Mouse (Mus musculus) midbrain, postnatal 0 days (tissue): ENCODE data around the gene Wdr24. TPM values are rescaled to one million over a fixed set of nuclear protein-coding genes. Genes with fewer than 3 reads are reported as not detected.
"Not testable (repeated sequence)": the region's sequence is repeated elsewhere in the genome, so short reads cannot be mapped to it uniquely, and the experiment has no call there.

Source experiments
- ATAC-seq: fragments of 200-750 bp; cut with Nextera tagmentation; 2 replicates; pipeline ENCODE4 v1.8.0; 2017; ENCODE audit warnings: moderate number of reproducible peaks, mild to moderate bottlenecking, moderate TSS enrichment, moderate library complexity; ENCODE audit not compliant: low FRiP score
- DNase-seq: peaks from one replicate; pipeline ENCODE4 v3.0.0-alpha.2; 2015; ENCODE audit warnings: low spot score
- H3K27ac ChIP-seq: fragments of 300-500 bp; sonication (generic); 2 replicates; pipeline ENCODE4 v1.5.1; 2014; ENCODE audit warnings: low read depth, mild to moderate bottlenecking, low read length, mixed read lengths
- H3K27me3 ChIP-seq: fragments of 300-500 bp; sonication (generic); 2 replicates; pipeline ENCODE4 v1.6.1; 2014; ENCODE audit warnings: low read length, control low read depth, mixed read lengths; ENCODE audit not compliant: insufficient read depth
- H3K36me3 ChIP-seq: fragments of 300-500 bp; sonication (generic); 2 replicates; pipeline ENCODE4 v1.6.1; 2014; ENCODE audit warnings: low read length, control low read depth, mixed read lengths; ENCODE audit not compliant: insufficient read depth
- H3K4me1 ChIP-seq: fragments of 300-500 bp; sonication (generic); 2 replicates; pipeline ENCODE4 v1.6.1; 2014; ENCODE audit warnings: mild to moderate bottlenecking, control low read depth, antibody characterized with exemption, low read length, mixed read lengths; ENCODE audit not compliant: insufficient read depth
- H3K4me2 ChIP-seq: fragments of 300-500 bp; sonication (generic); 2 replicates; pipeline ENCODE4 v1.6.1; 2014; ENCODE audit warnings: low read depth, mild to moderate bottlenecking, low read length, mixed read lengths; ENCODE audit not compliant: poor library complexity, severe bottlenecking
- H3K4me3 ChIP-seq: fragments of 300-500 bp; sonication (generic); 2 replicates; pipeline ENCODE4 v1.5.1; 2014; ENCODE audit warnings: low read depth, mild to moderate bottlenecking, low read length, moderate library complexity
- H3K9ac ChIP-seq: fragments of 300-500 bp; sonication (generic); replicated peaks from 2 replicates; pipeline ENCODE4 v1.6.1; 2014; ENCODE audit warnings: mild to moderate bottlenecking, low read length, moderate library complexity, mixed read lengths; ENCODE audit not compliant: poor library complexity, severe bottlenecking
- H3K9me3 ChIP-seq: fragments of 300-500 bp; sonication (generic); 2 replicates; pipeline ENCODE4 v1.6.1; 2016; ENCODE audit warnings: low read length, control low read depth
- CTCF ChIP-seq: IDR thresholded peaks from 2 replicates; pipeline ENCODE4 v1.5.1; 2016; ENCODE audit warnings: antibody characterized with exemption, mild to moderate bottlenecking
- WGBS: fragments of 180-500 bp; shearing (Covaris S2); extraction: QIAGEN DNeasy Blood & Tissue Kit; methylation state at CpG from one replicate; pipeline ENCODE4 v1.1.7; 2014; 5-methylcytosine and 5-hydroxymethylcytosine counted together
- polyA plus RNA-seq: library from polyadenylated mRNA; unstranded; fragments of >200 nt; fragmentation: Nextera tagmentation; extraction: Ambion mirVana; gene quantifications from 2 replicates; pipeline ENCODE4 v1.2.1, GENCODE M21; 2015
- total RNA-seq: library from RNA; depleted of rRNA; stranded (reverse); fragments of >200 nt; gene quantifications from 2 replicates; pipeline ENCODE4 v1.2.3, GENCODE M21; 2014

Gene Wdr24
- total and polyA plus RNA-seq, 2 experiments from 2014 or later: 24.7 to 33.4 TPM

DNA sequence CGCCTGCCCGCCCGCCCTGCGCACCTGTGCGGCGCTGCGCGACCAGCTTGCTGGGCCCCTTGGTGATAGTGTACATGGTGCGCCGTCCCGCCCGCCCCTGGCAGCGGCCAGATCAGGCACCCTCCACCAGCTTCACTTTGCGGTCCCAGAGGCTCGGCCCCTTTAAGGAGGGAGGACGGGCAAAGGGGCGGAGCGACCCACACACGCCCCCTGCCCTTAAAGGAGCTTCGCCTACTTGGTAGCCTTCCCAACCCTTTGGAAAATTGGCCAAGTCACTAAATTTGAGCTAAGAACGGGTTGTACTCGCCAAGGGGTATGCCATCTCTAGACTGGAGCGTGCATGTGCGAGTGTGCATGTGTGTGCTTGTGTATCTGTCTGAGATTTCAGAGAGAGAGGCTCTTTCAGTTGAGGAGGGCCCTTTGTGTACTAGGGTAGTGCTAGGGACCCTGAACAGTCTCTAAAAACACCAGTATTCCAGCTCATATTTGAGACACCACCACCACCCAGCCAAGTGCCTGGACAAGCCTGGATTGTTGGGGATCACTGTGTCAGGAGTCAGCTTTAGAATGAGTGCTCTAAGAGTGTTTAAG lies 45.3 kb downstream of the Wdr24 start, which contains the start of gene Mcrip2:
TSS of gene Mcrip2 (minus strand) at position 164 of the 591 bp plus-strand sequence.
- peak; percentile 48 for TF ChIP-seq CTCF
- H3K4me1 ChIP-seq: peaks cover 10% of the 10 kb centered on the region; the same call in 1 of the 2 replicates

DNA sequence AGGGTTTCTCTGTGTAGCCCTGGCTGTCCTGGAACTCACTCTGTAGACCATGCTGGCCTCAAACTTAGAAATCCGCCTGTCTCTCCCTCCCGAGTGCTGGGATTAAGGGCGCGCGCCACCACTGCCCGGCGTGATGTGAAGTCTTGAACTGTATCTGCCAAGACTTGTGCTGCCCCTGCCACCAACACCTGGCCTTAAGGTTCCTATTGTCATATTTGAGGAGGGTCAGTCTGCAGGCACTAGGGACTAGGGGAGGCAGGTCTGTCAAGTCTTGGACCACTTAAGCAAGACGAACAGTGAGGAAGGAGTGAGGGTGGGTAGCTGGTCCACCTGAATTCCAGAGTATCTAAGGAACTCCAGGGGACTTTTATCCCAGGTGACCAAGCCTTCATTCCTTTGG lies 46.1 kb downstream of the Wdr24 start:
- Histone ChIP-seq H3K27ac (no peak overlapping the region), H3K36me3 (peaks cover under 1% of the 10 kb centered on the region; the same call in 1 of the 2 replicates), H3K9ac (no peak overlapping the region), H3K27me3 (no peaks in the 10 kb centered on the region), H3K9me3 (no peaks in the 10 kb centered on the region), H3K4me3 (no peak overlapping the region), H3K4me1 (peaks cover 15% of the 10 kb centered on the region; the same call in 1 of the 2 replicates), H3K4me2 (no peak overlapping the region)
- ATAC-seq (no peak), DNase-seq (no peak)
- no peak for TF ChIP-seq CTCF
- WGBS: 93% methylated on average over 8 of the region's 8 CpGs

More for the DNA sequence above, 45.3 kb downstream of the Wdr24 start, which contains the start of gene Mcrip2:
- peak within 1 kb of the TSS; percentile 98 for H3K4me2 ChIP-seq
- H3K27me3 ChIP-seq: no peaks in the 10 kb centered on the region
- DNase-seq (peak; percentile 88), ATAC-seq (peak; percentile 78; the same call in 1 of the 2 replicates)
- H3K9me3 ChIP-seq: no peaks in the 10 kb centered on the region
- peak within 1 kb of the TSS; percentile 63 for H3K27ac ChIP-seq
- under 1% methylated on average over 24 of the region's 24 CpGs for WGBS
- H3K36me3 ChIP-seq: peaks cover 7% of the 10 kb centered on the region; the same call in 1 of the 2 replicates
- H3K9ac ChIP-seq: peak within 1 kb of the TSS; percentile 74
- peak within 1 kb of the TSS; percentile 91 for H3K4me3 ChIP-seq

DNA sequence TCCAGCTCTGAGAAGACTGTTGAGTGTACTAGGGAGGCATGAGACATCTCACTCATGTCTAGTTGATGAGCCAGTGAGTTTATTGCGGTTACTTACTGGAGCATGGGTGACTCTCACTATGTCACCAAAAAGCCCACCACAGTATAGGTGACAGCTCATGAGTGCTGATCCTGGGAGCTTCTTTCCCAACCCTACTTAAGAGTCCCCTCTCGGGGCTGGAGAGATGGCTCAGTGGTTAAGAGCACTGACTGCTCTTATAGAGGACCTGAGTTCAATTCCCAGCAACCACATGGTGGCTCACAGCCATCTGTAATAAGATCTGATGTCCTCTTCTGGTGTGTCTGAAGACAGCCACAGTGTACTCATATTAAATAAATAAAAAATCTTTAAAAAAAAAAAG lies 46.5 kb downstream of the Wdr24 start:
- 84% methylated on average over 2 of the region's 2 CpGs for WGBS
- H3K4me3 ChIP-seq: no peak overlapping the region
- DNase-seq (no peak), ATAC-seq (no peak)
- TF ChIP-seq CTCF: no peak
- no peak overlapping the region for H3K27ac ChIP-seq
- H3K4me1 ChIP-seq: peaks cover 15% of the 10 kb centered on the region; the same call in 1 of the 2 replicates
- no peaks in the 10 kb centered on the region; the same call in 1 of the 2 replicates for H3K36me3 ChIP-seq
- no peak overlapping the region for H3K9ac ChIP-seq
- H3K4me2 ChIP-seq: no peak overlapping the region
- H3K27me3 ChIP-seq: no peaks in the 10 kb centered on the region
- no peaks in the 10 kb centered on the region for H3K9me3 ChIP-seq

DNA sequence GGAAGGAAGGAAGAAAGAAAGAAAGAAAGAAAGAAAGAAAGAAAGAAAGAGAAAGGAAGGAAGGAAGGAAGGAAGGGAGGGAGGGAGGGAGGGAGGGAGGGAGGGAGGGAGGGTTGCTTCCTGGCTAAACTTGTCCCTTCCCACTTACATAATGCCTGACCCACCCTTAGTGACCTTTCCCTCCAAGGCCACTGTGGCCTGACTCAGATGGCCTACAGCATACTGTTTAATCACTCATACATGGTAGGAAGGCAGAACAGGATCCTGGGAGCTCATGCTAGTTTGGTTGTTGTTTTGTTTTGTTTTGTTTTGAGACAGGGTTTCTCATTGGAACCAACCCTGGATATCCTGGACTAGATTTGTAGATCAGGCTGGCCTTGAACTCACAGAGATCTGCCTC lies 48.1 kb downstream of the Wdr24 start:
- DNase-seq: not testable (repeated sequence)

DNA sequence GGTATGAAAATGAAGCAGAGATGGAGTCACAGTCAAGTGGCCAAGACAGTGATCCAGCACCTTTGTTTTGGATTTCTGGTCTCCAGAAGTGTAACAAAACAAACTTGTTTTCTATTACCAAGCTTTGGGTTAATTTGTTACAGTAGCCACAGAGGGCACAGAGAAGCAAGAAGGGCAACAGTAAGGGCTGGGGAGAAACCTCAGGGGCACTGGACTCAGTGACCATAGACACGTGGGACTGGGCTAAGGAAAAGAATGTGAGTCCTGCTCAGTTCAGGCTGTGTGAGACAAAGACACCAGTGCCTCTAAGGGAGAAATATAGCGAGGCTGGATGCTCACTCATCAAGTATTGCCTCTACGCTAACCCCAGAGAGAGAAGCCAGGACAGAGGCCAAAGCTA lies 49.2 kb downstream of the Wdr24 start:
- Histone ChIP-seq H3K4me3 (no peak overlapping the region), H3K27me3 (no peaks in the 10 kb centered on the region), H3K9ac (no peak overlapping the region), H3K4me2 (no peak overlapping the region), H3K36me3 (peaks cover 1% of the 10 kb centered on the region; the same call in 1 of the 2 replicates), H3K4me1 (peaks cover 23% of the 10 kb centered on the region), H3K9me3 (no peaks in the 10 kb centered on the region), H3K27ac (no peak overlapping the region)
- ATAC-seq (no peak), DNase-seq (no peak)
- WGBS: 93% methylated on average over 3 of the region's 3 CpGs
- TF ChIP-seq CTCF: no peak

More for the DNA sequence above, 48.1 kb downstream of the Wdr24 start:
- not testable (repeated sequence) for H3K9ac ChIP-seq, H3K36me3 ChIP-seq, H3K9me3 ChIP-seq, ATAC-seq, H3K27ac ChIP-seq, H3K4me3 ChIP-seq, H3K27me3 ChIP-seq, H3K4me2 ChIP-seq
- H3K4me1 ChIP-seq: peaks cover 20% of the 10 kb centered on the region

DNA sequence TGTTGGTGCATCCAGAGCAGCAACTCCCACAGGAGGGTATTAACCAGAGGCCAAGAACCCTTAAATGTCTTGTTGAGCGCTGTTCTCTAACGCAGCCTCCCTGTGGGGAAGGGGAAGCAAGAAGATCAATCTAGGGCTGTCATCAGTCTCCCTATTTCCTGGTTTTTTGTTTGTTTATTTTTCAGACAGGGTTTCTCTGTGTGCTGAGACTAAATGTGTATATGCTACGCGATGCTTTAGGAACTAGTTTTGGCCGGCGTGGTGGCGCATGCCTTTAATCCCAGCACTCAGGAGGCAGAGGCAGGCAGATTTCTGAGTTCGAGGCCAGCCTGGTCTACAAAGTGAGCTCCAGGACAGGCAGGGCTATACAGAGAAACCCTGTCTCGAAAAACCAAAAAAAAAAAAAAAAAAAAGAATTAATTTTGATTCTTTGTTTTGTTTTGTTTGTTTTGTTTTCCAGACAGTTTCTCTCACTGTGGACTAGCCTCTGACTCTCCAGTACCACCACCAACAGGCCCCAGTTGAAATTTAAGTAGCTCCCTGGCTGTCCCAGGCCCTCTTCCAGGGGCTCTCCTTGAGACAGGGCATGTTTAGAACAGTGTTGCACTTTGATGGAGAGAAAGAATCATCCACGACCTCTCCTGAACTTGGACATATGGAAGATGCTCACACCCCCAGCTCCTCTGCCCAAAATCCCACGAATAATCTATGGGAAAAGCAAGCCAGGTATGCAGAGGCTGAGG lies 50.1 kb downstream of the Wdr24 start:
- Histone ChIP-seq H3K27ac (peak overlapping the region; percentile 98; the same call in 1 of the 2 replicates), H3K9me3 (no peaks in the 10 kb centered on the region), H3K36me3 (peaks cover 10% of the 10 kb centered on the region; the same call in 1 of the 2 replicates), H3K27me3 (no peaks in the 10 kb centered on the region), H3K4me1 (peaks cover 21% of the 10 kb centered on the region), H3K4me2 (peak overlapping the region; percentile 85), H3K9ac (peak overlapping the region; percentile 89; the same call in 1 of the 2 replicates), H3K4me3 (peak overlapping the region; percentile 76; the same call in 1 of the 2 replicates)
- WGBS: 81% methylated on average over 11 of the region's 11 CpGs
- ATAC-seq (no peak), DNase-seq (no peak)
- no peak for TF ChIP-seq CTCF
